9 mouse cellular contexts compared by ENCODE assay signal in the genomic region with DNA sequence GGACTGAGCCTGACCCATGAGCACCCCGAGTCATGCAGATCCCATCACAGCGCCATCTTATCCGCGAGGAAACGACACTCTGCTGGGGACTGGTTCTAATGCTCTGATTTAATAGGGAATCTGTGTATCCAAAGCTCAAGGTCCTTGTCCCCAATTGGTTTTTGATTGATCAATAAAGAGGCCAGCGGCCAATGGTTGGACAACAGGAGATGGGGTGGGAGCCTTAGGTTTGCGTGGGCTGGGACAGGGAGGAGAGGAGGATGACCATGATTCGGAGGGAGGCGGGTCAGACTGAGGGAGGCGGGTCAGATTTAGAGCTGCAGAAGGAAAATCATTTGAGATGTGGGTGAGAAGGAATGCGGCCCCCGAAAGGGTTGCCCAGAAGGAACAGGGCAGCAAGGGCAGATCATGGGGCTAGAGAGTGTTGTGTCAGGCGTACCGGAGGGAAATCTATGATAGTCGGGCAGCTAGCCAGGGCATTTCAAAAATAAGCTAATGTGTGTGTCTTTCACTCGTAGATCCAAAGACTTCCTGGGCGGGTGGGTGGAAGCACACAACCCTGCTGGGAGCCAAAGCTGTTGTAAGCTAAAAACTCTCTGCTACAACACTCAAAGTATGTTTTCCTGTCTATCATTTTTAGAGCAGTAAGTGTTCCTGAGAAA.
DNase-seq lines count a peak whose midpoint lies in the region; ATAC-seq lines count a peak whose summit lies in the region.
"Had no signal": no experiment of that assay in that cellular context is flagged by ENCODE, and none has a peak within 500 bp of the region (broad histone marks: within the 10 kb centered on the region; RNA-seq: fewer than 3 reads in every experiment).

No protein-coding gene starts in this region.

- no peak overlapping the region for H3K4me2 ChIP-seq in hindbrain, embryonic 14.5 days (replicated peaks)
- no peak overlapping the region for H3K4me2 ChIP-seq in hindbrain, embryonic 11.5 days (replicated peaks; ENCODE audit: low read depth, low read length)
- no peak overlapping the region for H3K4me2 ChIP-seq in limb, embryonic 12.5 days

- no peaks in the 10 kb centered on the region for H3K27me3 ChIP-seq in hindbrain, embryonic 14.5 days (ENCODE audit: control insufficient read depth, insufficient read depth, low read length)
- H3K27me3 ChIP-seq in hindbrain, embryonic 11.5 days (ENCODE audit: control insufficient read depth, insufficient read depth, low read length) = no peaks in the 10 kb centered on the region
- no peaks in the 10 kb centered on the region for H3K27me3 ChIP-seq in heart, embryonic 10.5 days (ENCODE audit: insufficient read depth, poor library complexity, severe bottlenecking)
- H3K27me3 ChIP-seq in limb, embryonic 12.5 days = no peaks in the 10 kb centered on the region

- DNase-seq in hindbrain, embryonic 14.5 days (ENCODE audit: low spot score) = no peak
- DNase-seq in hindbrain, embryonic 11.5 days (ENCODE audit: low spot score) = no peak
- DNase-seq in NIH3T3 (ENCODE audit: low read depth) = peak; percentile 47
- DNase-seq in heart, embryonic 10.5 days (ENCODE audit: low spot score) = no peak
- DNase-seq in embryo, embryonic 10.5 days (ENCODE audit: low spot score) = no peak
- no peak for DNase-seq in right cerebral cortex, postnatal 4 days
- DNase-seq: thymus, postnatal 4 days had no signal

- no peaks in the 10 kb centered on the region for H3K36me3 ChIP-seq in hindbrain, embryonic 14.5 days (replicated peaks; ENCODE audit: control insufficient read depth, insufficient read depth)
- H3K36me3 ChIP-seq in hindbrain, embryonic 11.5 days (ENCODE audit: control insufficient read depth, insufficient read depth, low read length) = no peaks in the 10 kb centered on the region
- no peaks in the 10 kb centered on the region for H3K36me3 ChIP-seq in heart, embryonic 10.5 days
- no peaks in the 10 kb centered on the region for H3K36me3 ChIP-seq in limb, embryonic 12.5 days

- no peak overlapping the region for H3K9ac ChIP-seq in hindbrain, embryonic 14.5 days
- no peak overlapping the region for H3K9ac ChIP-seq in hindbrain, embryonic 11.5 days (ENCODE audit: low read depth, low read length)
- no peak overlapping the region for H3K9ac ChIP-seq in limb, embryonic 12.5 days (replicated peaks)

- peaks cover 13% of the 10 kb centered on the region for H3K4me1 ChIP-seq in hindbrain, embryonic 14.5 days (replicated peaks; ENCODE audit: control insufficient read depth, insufficient read depth, low read length)
- no peaks in the 10 kb centered on the region for H3K4me1 ChIP-seq in hindbrain, embryonic 11.5 days (replicated peaks; ENCODE audit: control insufficient read depth, insufficient read depth, low read length)
- H3K4me1 ChIP-seq in heart, embryonic 10.5 days = peaks cover 60% of the 10 kb centered on the region
- peaks cover 41% of the 10 kb centered on the region for H3K4me1 ChIP-seq in limb, embryonic 12.5 days (replicated peaks)

- H3K4me3 ChIP-seq in hindbrain, embryonic 14.5 days (replicated peaks; ENCODE audit: low read length) = no peak overlapping the region
- H3K4me3 ChIP-seq in hindbrain, embryonic 11.5 days (ENCODE audit: low read depth, low read length) = no peak overlapping the region
- no peak overlapping the region for H3K4me3 ChIP-seq in heart, embryonic 10.5 days
- no peak overlapping the region for H3K4me3 ChIP-seq in limb, embryonic 12.5 days (replicated peaks)

- no peak for ATAC-seq in hindbrain, embryonic 14.5 days (ENCODE audit: low FRiP score)
- no peak for ATAC-seq in hindbrain, embryonic 11.5 days (ENCODE audit: low FRiP score)
- no peak for ATAC-seq in limb, embryonic 12.5 days (ENCODE audit: insufficient number of reproducible peaks, insufficient read depth, low FRiP score, low TSS enrichment, low read depth)

- 82% methylated on average over 17 of the region's 17 CpGs for WGBS in hindbrain, embryonic 14.5 days
- WGBS in hindbrain, embryonic 11.5 days = 86% methylated on average over 17 of the region's 17 CpGs
- 86% methylated on average over 17 of the region's 17 CpGs for WGBS in heart, embryonic 10.5 days
- WGBS in limb, embryonic 12.5 days = 86% methylated on average over 17 of the region's 17 CpGs

- no peaks in the 10 kb centered on the region for H3K9me3 ChIP-seq in hindbrain, embryonic 14.5 days (ENCODE audit: control insufficient read depth, low read length)
- H3K9me3 ChIP-seq in hindbrain, embryonic 11.5 days (ENCODE audit: control insufficient read depth, low read length) = no peaks in the 10 kb centered on the region
- H3K9me3 ChIP-seq in heart, embryonic 10.5 days = no peaks in the 10 kb centered on the region
- H3K9me3 ChIP-seq in limb, embryonic 12.5 days = no peaks in the 10 kb centered on the region

- H3K27ac ChIP-seq in hindbrain, embryonic 14.5 days = peak overlapping the region; percentile 15; the same call in 1 of the 2 replicates
- H3K27ac ChIP-seq in hindbrain, embryonic 11.5 days (ENCODE audit: low read depth, low read length) = no peak overlapping the region
- H3K27ac ChIP-seq in heart, embryonic 10.5 days = peak overlapping the region; percentile 54
- peak overlapping the region; percentile 35; the same call in 1 of the 2 replicates for H3K27ac ChIP-seq in limb, embryonic 12.5 days
- H3K27ac ChIP-seq: macrophage had no signal
